Comparison of ENCODE assay signal across 9 mouse cellular contexts in the genomic region with DNA sequence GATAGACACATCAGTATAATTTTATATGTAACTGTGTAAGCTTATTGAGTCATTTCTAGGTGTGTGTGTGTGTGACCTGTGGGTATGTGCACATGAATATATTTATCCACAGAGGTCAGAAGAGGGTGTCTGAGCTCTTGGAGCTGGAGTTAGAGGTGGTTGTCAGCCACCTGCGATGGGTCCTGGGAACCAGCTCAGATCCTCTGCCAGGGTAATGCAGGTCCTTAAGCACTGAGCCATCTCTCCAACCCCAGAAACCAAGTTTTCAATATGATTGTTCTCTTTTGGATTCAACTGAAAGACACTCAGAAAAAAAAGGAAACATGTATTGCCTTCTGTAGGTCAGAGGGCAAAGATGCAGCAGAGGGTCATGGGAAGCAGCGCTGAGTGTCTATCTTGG.
"Had no signal": no experiment of that assay in that cellular context is flagged by ENCODE, and none has a peak within 500 bp of the region (broad histone marks: within the 10 kb centered on the region; RNA-seq: fewer than 3 reads in every experiment).

No protein-coding gene starts in this region.

- H3K9me3 ChIP-seq: kidney, embryonic 15.5 days; limb, embryonic 13.5 days; midbrain, embryonic 13.5 days had no signal

- DNase-seq: kidney, postnatal 14 days; layer of hippocampus, postnatal 36 days; lung, adult 18-20 months; lung, postnatal 36 days; right cerebral cortex, postnatal 25 days had no signal

- H3K4me2 ChIP-seq: limb, embryonic 13.5 days; midbrain, embryonic 13.5 days had no signal

- H3K4me3 ChIP-seq: kidney, embryonic 15.5 days; limb, embryonic 13.5 days; midbrain, embryonic 13.5 days had no signal

- H3K9ac ChIP-seq: kidney, embryonic 15.5 days; limb, embryonic 13.5 days; liver, embryonic 14.5 days; midbrain, embryonic 13.5 days had no signal

- H3K36me3 ChIP-seq: kidney, embryonic 15.5 days; limb, embryonic 13.5 days; midbrain, embryonic 13.5 days had no signal

- H3K27me3 ChIP-seq: kidney, embryonic 15.5 days; limb, embryonic 13.5 days; midbrain, embryonic 13.5 days had no signal

- ATAC-seq: midbrain, embryonic 13.5 days had no signal

- H3K4me1 ChIP-seq: midbrain, embryonic 13.5 days had no signal

- H3K27ac ChIP-seq: limb, embryonic 13.5 days; liver, embryonic 14.5 days had no signal
